Mouse (Mus musculus): Measurements from ENCODE around the gene Col4a4.

- TF ChIP-seq CTCF (IDR thresholded peaks at IDR 0.05; ENCODE audit: extremely low read depth, insufficient read depth, low read length) = peak; percentile 70
- no peak for TF ChIP-seq POLR2A (IDR thresholded peaks at IDR 0.05; ENCODE audit: extremely low read depth, insufficient read depth, low read length)
These were observed 32.2 kb downstream of the Col4a4 start for GRCm38 (mm10) chr1:82554443-82554850.
